Mouse (Mus musculus) liver, adult 2 months (tissue): ENCODE measurements around the gene Ubl5. TPM values are rescaled to one million over a fixed set of nuclear protein-coding genes. Genes with fewer than 3 reads are reported as not detected.
"Not testable (repeated sequence)": the region's sequence is repeated elsewhere in the genome, so short reads cannot be mapped to it uniquely, and the experiment has no call there.

Experiments used
- DNase-seq: peaks from one replicate; pipeline ENCODE4 v3.0.0-alpha.2; 2011; ENCODE audit warnings: low read depth, low spot score; ENCODE audit errors: extremely low read depth
- H3K27ac ChIP-seq: fragments of 200-500 bp; replicated peaks from 2 replicates; pipeline ENCODE4 v1.5.1; 2012; ENCODE audit warnings: low read depth, mild to moderate bottlenecking, control low read depth, inconsistent platforms, low read length; ENCODE audit not compliant: insufficient read depth
- H3K27me3 ChIP-seq: fragments of 200-500 bp; 2 replicates; pipeline ENCODE4 v1.6.1; 2012; ENCODE audit warnings: mild to moderate bottlenecking, moderate library complexity, low read length, inconsistent platforms; ENCODE audit not compliant: control insufficient read depth, insufficient read depth
- H3K36me3 ChIP-seq: fragments of 200-500 bp; 2 replicates; pipeline ENCODE4 v1.6.1; 2012; ENCODE audit warnings: low read length, inconsistent platforms; ENCODE audit not compliant: control insufficient read depth, insufficient read depth
- H3K4me1 ChIP-seq: fragments of 200-500 bp; 2 replicates; pipeline ENCODE4 v1.6.1; 2011; ENCODE audit warnings: low read length; ENCODE audit not compliant: control insufficient read depth, insufficient read depth
- H3K4me3 ChIP-seq: fragments of 200-500 bp; 2 replicates; pipeline ENCODE4 v1.5.1; 2011; ENCODE audit warnings: low read depth, mild to moderate bottlenecking, control low read depth, low read length, moderate library complexity; ENCODE audit not compliant: insufficient read depth
- H3K79me2 ChIP-seq: fragments of 200-500 bp; 2 replicates; pipeline ENCODE4 v1.6.1; 2012; ENCODE audit warnings: inconsistent platforms, mild to moderate bottlenecking, low read length, moderate library complexity; ENCODE audit not compliant: control insufficient read depth, insufficient read depth
- H3K9ac ChIP-seq: fragments of 200-500 bp; 2 replicates; pipeline ENCODE4 v1.6.1; 2012; ENCODE audit warnings: low read depth, mild to moderate bottlenecking, control low read depth, inconsistent platforms, low read length
- CTCF ChIP-seq: fragments of 200-500 bp; IDR thresholded peaks from 2 replicates; pipeline ENCODE4 v1.5.1; 2011; ENCODE audit warnings: low read depth, low read length, control low read depth
- POLR2A ChIP-seq: fragments of 200-500 bp; IDR thresholded peaks from 2 replicates; pipeline ENCODE4 v1.6.1; 2011; ENCODE audit warnings: low read length, control low read depth; ENCODE audit not compliant: insufficient read depth; ENCODE audit errors: extremely low read depth
- WGBS: fragments of 180-500 bp; shearing (Covaris S2); methylation state at CpG from one replicate; pipeline ENCODE4 v1.1.7; 2018; 5-methylcytosine and 5-hydroxymethylcytosine counted together
- polyA plus RNA-seq: library from polyadenylated mRNA; depleted of rRNA; stranded (reverse); fragments of >200 nt; gene quantifications from 2 replicates; pipeline ENCODE4 v1.2.3, GENCODE M21; 2012
- total RNA-seq: library from RNA; depleted of rRNA; stranded (reverse); fragments of >200 nt; gene quantifications from 2 replicates; pipeline ENCODE4 v1.2.3, GENCODE M21; 2014

Gene Ubl5
- total and polyA plus RNA-seq, 2 experiments: 72.7 to 261 TPM

DNA sequence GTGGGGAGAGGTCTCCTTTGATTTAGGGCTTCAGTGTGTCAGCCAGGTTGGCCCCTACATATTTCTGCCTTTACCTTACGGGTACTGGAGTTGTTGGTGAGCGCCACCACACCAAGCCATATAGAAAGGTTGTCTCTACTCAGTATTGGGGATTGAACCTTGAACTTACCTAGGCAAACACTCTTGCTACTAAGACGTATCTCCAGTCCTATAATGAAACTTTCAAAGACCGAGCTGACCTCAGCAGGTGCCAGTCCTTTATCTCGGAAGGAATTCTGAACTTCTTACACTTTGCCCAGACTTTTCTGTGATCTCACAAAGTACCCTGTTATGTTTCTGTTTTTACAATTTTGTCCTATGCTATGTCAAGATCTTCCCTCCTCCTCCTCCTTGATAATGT lies 30.7 kb upstream of the Ubl5 start:
- Histone ChIP-seq H3K4me1 (no peaks in the 10 kb centered on the region), H3K79me2 (no peaks in the 10 kb centered on the region), H3K4me3 (no peak overlapping the region), H3K36me3 (no peaks in the 10 kb centered on the region), H3K27ac (no peak overlapping the region), H3K27me3 (no peaks in the 10 kb centered on the region), H3K9ac (no peak overlapping the region)
- no peak for DNase-seq
- 85% methylated on average over 5 of the region's 5 CpGs for whole genome bisulfite sequencing
- TF ChIP-seq POLR2A: no peak

DNA sequence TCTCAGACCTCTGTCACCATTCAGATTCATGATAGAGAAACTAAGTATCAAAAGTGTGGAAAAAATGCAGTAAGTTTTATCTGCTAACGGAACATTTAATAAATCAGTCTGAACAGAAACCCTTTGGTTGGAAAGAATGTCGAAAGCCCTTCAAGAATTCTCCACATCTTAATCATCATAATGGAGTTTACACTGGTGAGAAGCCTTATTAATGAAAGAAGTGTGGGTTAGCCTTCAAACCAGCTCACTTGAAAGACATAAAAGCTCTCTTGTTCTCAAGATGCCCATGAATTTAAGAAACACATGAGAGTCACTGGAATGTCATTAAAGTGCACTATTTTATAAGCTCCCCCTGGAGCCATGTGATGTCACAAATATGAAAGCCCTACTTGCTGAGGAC lies 26.0 kb upstream of the Ubl5 start:
- no peak for DNase-seq
- TF ChIP-seq CTCF: no peak
- TF ChIP-seq POLR2A: no peak
- Histone ChIP-seq H3K36me3 (no peaks in the 10 kb centered on the region), H3K27ac (no peak overlapping the region), H3K4me3 (no peak overlapping the region), H3K79me2 (no peaks in the 10 kb centered on the region), H3K9ac (no peak overlapping the region), H3K4me1 (no peaks in the 10 kb centered on the region), H3K27me3 (no peaks in the 10 kb centered on the region)
- WGBS: 96% methylated on average over 2 of the region's 2 CpGs

DNA sequence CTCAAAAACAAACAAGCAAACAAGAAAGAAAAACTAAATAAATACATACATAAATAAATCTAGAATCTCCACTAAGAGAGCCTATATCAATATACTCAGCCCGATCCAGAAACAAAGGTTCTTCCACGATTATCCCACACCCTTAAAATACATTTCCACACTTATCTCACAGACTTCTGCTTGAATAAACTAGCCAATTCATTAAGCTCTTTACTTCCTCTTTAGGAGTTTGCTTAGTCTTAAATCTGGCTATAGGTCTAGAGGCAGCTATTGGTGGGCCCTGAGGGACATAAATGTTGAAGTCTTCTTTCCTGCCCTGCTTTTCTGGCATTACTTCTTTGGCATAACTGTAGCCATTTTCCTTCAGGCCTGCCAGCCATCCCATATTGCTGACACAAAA lies 11.3 kb upstream of the Ubl5 start:
- no peaks in the 10 kb centered on the region for H3K79me2 ChIP-seq
- no peak overlapping the region for H3K4me3 ChIP-seq
- TF ChIP-seq CTCF (no peak), POLR2A (no peak)
- H3K27ac ChIP-seq: no peak overlapping the region
- no peaks in the 10 kb centered on the region for H3K4me1 ChIP-seq
- 80% methylated on average over 2 of the region's 2 CpGs for WGBS
- H3K36me3 ChIP-seq: no peaks in the 10 kb centered on the region
- DNase-seq: no peak
- H3K9ac ChIP-seq: no peak overlapping the region
- H3K27me3 ChIP-seq: no peaks in the 10 kb centered on the region

DNA sequence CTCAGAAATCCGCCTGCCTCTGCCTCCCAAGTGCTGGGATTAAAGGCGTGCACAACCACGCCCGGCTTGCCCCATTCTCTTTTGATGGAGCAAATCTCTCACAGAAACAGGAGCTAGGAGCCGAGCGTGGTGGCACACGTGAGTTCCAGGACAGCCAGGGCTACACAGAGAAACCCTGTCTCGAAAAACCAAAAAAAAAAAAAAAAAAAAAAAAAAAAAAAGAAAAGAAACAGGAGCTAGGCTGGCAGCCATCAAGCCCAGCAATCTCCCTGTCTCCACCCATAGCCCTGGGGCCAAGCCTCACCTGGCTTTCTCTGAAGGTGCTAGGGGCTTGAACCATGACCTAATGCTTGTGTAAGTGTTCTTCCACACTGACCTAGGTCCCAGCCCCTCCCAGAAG lies 7.0 kb upstream of the Ubl5 start:
- not testable (repeated sequence) for H3K4me3 ChIP-seq, H3K79me2 ChIP-seq, H3K9ac ChIP-seq, H3K4me1 ChIP-seq, H3K27ac ChIP-seq, H3K36me3 ChIP-seq, DNase-seq, H3K27me3 ChIP-seq
- 94% methylated on average over 8 of the region's 8 CpGs for WGBS

DNA sequence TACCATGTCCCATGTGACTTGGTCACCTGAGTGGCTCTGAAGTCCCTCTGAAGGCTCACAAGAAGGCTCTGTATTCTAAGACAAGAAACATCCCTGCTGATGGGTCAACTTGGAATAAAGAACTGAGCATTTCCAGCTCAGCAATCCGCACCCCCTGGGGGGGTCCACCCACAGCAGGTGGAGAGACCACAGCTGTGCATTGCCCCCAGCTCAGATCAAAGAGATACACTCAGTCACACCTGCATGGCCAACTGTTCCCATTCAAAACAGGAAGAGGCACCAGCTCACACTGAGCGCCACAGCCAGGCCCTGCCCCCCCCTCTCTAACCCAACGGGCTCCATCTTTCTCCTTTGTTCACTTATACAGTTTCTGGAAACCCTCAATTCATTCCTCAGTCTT lies 6.4 kb upstream of the Ubl5 start:
- Histone ChIP-seq H3K79me2 (no peaks in the 10 kb centered on the region), H3K9ac (no peak overlapping the region), H3K36me3 (peaks cover 4% of the 10 kb centered on the region; the same call in 1 of the 2 replicates), H3K4me1 (no peaks in the 10 kb centered on the region), H3K4me3 (no peak overlapping the region), H3K27me3 (no peaks in the 10 kb centered on the region), H3K27ac (no peak overlapping the region)
- no peak for DNase-seq
- 84% methylated on average over 3 of the region's 3 CpGs for WGBS
- TF ChIP-seq POLR2A (no peak), CTCF (no peak)

DNA sequence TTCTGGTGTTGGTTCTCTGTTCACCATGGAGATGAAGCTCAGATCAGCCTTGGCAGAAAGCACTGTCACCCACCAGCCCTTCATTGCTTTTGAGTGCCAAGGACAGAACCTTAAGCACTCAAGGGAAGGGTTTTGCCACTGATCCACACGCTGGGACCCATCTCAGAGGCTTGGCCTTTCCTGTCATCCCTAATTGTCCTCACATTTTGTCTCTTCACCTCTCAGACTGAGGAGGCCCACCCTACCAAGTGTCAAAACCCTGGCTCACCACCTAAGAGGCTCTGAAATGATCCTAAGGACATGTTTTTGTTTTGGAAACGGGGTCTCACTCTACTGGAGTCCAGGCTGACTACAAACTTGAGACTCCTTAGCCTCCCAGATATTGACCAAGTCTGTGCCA lies 5.9 kb upstream of the Ubl5 start:
- no peak overlapping the region for H3K27ac ChIP-seq
- DNase-seq: no peak
- peaks cover under 1% of the 10 kb centered on the region for H3K79me2 ChIP-seq
- peaks cover 4% of the 10 kb centered on the region; the same call in 1 of the 2 replicates for H3K36me3 ChIP-seq
- WGBS: 83% methylated on average over 2 of the region's 2 CpGs
- H3K9ac ChIP-seq: no peak overlapping the region
- no peaks in the 10 kb centered on the region for H3K27me3 ChIP-seq
- H3K4me1 ChIP-seq: peaks cover 3% of the 10 kb centered on the region
- H3K4me3 ChIP-seq: no peak overlapping the region
- no peak for TF ChIP-seq POLR2A
- TF ChIP-seq CTCF: no peak

DNA sequence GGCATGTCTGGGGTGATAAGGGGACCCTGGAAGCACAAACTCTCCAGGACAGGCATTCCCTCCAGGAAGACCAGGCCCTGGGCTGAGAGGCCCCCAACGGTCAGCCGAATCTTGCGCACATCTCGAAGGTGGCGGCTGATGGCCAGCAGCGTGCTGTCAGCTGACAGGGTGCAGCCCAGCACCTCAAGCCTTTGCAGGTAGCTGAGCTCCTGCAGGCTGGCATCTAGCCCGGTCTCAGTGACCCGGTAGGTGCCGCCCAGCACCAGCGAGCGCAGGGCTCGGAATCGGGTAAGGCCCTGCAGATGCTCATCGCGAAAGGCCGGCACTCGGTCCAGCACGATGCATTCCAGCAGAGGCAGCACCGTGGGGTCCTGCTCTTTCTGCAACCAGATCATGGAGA lies 4.1 kb upstream of the Ubl5 start:
- WGBS: 96% methylated on average over 19 of the region's 19 CpGs
- no peaks in the 10 kb centered on the region for H3K27me3 ChIP-seq

More for the DNA sequence above, 4.1 kb upstream of the Ubl5 start:
- no peak for DNase-seq
- Histone ChIP-seq H3K4me1 (peaks cover 11% of the 10 kb centered on the region), H3K79me2 (peaks cover 11% of the 10 kb centered on the region), H3K9ac (no peak overlapping the region), H3K27ac (no peak overlapping the region), H3K36me3 (peaks cover 4% of the 10 kb centered on the region; the same call in 1 of the 2 replicates), H3K4me3 (no peak overlapping the region)
- TF ChIP-seq POLR2A (no peak), CTCF (no peak)
